Mouse (Mus musculus): ENCODE measurements around the gene Six1.
"Not testable (repeated sequence)": the region's sequence is repeated elsewhere in the genome, so short reads cannot be mapped to it uniquely, and the experiment has no call there.

The Six1 gene

GRCm38 (mm10) chr12:73038441-73038991 is 15.2 kb downstream of the Six1 start:
- ATAC-seq (ENCODE audit: insufficient number of reproducible peaks, low FRiP score, low TSS enrichment): no peak

DNA sequence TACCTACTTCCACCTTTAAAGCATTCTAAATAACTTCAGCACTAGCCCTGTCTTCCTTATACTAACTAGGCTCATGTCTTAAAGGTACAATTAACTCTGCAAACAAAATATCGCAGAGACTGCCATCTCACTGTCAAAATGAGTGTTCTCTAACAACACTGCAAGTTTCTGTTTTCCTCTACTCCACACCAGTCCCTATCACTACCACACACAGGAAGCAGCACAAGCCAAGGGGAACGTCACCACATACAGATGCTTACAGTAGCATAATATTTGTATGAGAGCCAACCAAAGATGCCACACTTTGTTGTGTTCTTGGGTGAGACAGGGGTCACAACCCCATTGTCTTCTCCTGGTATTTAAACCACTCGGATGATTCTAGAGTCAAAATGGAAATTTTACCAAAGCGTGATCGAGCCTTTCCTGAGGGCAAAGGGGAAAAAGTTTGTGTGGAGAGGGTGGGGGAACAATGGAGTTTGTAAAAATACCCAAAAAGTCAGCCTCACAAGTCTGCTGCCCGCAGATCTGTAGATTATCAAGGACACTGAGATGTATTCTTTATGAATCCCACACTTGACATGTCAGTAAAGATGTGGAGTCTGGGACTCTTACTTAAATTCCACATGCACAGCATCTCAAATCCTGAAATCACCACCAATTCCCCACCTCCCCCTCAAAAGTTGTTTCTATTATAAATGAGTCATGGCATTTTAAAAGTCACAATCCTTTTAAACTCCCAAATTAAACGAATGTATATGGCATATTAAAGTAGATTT is 16.1 kb downstream of the Six1 start:
- ATAC-seq (ENCODE audit: insufficient number of reproducible peaks, low FRiP score, low TSS enrichment): no peak

GRCm38 (mm10) chr12:73034901-73035895 is 18.5 kb downstream of the Six1 start:
- no peak for ATAC-seq (ENCODE audit: insufficient number of reproducible peaks, low FRiP score, low TSS enrichment)

DNA sequence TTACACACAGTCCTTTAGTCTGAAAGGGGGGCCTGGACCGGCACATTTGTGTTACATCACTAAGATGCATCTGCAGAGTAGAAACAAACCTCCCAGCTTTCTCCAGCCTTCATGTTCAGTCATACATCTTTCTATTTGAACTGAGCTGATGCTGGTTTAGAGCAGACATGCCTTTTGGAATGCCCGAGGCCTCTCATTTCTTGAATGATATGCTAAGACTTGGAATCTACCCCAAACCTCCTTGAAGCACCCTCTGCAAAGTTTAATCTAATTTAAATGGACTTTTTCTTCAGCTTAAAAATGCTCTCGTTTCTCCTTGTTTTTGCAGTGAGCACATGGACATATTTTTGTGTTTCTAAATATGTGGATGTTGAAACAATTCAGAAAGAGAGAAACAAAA is 21.0 kb downstream of the Six1 start:
- no peak for ATAC-seq (ENCODE audit: insufficient number of reproducible peaks, low FRiP score, low TSS enrichment)

- ATAC-seq (ENCODE audit: insufficient number of reproducible peaks, low FRiP score, low TSS enrichment): no peak
Observed at GRCm38 (mm10) chr12:73031315-73031714, 22.4 kb downstream of the Six1 start.

GRCm38 (mm10) chr12:73025490-73025889 is 28.2 kb downstream of the Six1 start:
- ATAC-seq (ENCODE audit: insufficient number of reproducible peaks, low FRiP score, low TSS enrichment): no peak

DNA sequence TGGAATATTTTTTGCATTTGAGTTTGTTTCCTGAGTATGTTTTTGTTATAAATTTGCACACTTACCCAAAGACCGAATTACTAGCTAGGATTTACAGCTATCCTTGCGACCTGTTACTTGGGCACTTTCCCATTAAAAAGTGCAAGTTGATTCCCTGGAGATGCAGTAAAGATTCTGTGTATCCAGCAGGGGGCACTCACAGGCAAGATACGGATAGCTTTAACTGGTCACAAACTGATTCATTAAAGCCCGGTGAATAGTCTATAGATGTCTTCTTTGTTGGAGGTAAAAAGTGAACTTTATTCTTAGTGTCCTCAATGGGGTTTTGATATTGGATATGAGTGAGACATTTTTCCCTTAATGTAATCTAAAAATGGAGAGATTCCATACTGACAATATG is 32.7 kb downstream of the Six1 start:
- peak; percentile 45; the same call in 1 of the 2 replicates for ATAC-seq (ENCODE audit: insufficient number of reproducible peaks, low FRiP score, low TSS enrichment)

DNA sequence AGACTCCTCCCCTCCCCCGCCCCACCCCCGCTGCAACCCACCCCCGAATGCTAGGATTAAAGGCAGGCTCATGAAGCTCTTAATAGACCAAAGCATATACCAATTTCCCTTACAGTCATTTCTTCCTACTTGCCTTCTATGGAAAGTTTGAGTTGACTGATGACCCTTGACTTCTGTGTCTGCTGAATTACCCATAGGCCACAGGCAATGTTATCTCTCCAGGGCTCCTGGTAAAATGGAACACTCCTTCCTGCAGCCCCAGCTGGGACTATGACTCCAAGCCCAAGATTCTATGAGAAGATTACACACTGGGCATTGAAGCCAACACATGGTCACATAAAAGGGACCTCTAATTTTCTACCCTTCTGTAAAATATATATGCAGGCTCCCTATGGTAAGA is 33.3 kb downstream of the Six1 start:
- ATAC-seq (ENCODE audit: insufficient number of reproducible peaks, low FRiP score, low TSS enrichment): no peak

DNA sequence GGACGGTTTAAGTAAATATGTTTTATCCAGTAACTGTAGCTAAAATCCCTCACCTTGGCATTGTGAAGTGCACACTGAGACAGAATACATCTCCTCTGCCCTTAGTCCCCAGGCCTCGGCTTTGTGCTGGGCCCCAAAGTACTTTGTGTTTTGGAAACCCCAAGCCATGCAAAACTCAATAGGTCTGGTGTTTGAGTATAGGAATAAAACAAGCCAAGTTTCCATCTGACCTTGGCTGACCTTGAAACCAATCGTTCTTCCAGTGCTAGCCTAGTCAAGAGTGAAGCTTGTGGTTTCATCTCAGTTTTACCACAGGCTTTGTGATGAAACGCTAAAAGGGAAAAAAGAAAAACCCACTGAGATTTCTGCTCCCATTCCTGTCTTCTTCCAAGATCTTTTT is 34.8 kb downstream of the Six1 start:
- no peak for ATAC-seq (ENCODE audit: insufficient number of reproducible peaks, low FRiP score, low TSS enrichment)

- ATAC-seq (ENCODE audit: insufficient number of reproducible peaks, low FRiP score, low TSS enrichment): no peak
Observed at GRCm38 (mm10) chr12:73016171-73016570, 37.5 kb downstream of the Six1 start.

GRCm38 (mm10) chr12:73014311-73014710 is 39.4 kb downstream of the Six1 start:
- ATAC-seq (ENCODE audit: insufficient number of reproducible peaks, low FRiP score, low TSS enrichment): no peak

- ATAC-seq (ENCODE audit: insufficient number of reproducible peaks, low FRiP score, low TSS enrichment): no peak
Observed at GRCm38 (mm10) chr12:73012824-73013223, 40.9 kb downstream of the Six1 start.

DNA sequence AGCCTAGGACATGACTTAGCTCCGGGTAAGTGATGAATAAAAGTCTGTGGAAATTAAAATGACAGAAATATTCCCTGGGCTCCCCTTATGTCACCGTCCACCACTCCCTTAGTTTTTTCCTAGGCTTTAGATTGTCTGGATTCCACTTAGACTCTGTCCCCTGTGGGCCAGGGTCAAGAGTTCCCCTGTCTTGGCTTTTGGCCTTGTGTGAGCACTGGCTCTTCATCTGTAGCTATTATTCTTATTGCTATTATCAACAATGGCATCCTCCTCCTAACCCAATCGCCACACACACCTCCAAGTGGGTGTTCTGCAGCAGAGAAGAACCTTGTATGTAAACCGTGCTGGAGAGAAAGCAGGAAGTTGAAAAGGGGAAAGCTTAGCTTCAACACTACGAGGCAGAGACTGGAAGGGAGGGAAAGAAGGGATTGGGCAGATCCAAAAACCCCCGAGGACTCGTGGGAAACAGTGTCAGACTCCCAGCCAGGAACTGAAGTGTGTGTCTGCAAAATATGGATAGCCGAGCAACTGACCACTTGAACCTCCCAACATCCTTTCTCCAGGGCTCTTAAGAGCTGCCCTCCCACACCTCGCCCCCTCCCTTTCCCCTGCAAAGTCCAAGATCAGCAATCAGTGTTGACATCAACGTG is 41.4 kb downstream of the Six1 start:
- ATAC-seq (ENCODE audit: insufficient number of reproducible peaks, low FRiP score, low TSS enrichment): no peak

GRCm38 (mm10) chr12:73002903-73003302 is 50.8 kb downstream of the Six1 start:
- ATAC-seq (ENCODE audit: insufficient number of reproducible peaks, low FRiP score, low TSS enrichment): not testable (repeated sequence)

- not testable (repeated sequence) for ATAC-seq (ENCODE audit: insufficient number of reproducible peaks, low FRiP score, low TSS enrichment)
Observed at GRCm38 (mm10) chr12:73002281-73002680, 51.4 kb downstream of the Six1 start.

DNA sequence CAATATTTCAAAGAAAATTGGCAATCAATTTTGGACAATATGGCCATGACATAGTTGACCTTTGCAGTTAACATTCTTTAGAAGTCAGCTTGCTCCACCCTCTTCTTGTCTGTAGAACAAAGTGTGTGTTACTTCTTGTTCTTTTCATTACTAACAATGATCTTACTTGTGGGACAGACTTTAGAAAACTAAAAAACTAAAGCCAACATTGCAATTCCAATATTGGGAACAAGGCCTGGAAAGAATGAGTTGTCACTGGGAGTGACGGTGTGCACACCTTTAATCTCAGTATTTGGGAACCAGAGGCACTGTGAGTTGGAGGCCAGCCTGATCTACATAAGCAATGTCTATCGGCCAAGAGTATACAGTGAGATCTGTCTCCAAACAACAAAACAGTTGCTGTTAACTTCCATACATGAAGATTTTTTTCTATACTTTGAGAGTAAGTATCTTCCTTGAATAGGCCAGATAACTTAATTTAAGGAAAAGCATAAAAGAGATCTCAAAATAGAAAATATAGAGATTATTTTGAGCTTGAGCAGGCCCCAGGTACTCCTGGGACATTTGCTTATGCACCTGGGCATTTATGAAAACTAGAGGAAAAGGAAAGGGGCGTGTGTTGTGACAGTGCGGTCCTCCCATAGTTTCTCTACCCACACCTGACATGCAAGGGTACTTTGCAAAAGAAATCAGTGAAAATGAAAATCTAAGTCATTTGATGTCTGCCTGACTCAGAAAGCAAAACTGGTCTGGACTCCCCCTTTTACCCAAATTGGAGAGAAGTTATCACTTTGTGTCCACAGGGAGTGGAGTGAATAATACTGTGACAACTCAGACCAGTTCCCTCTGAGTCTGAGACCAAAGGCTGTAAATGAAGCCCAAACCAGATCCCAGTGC is 55.3 kb downstream of the Six1 start:
- no peak for ATAC-seq (ENCODE audit: insufficient number of reproducible peaks, low FRiP score, low TSS enrichment)

DNA sequence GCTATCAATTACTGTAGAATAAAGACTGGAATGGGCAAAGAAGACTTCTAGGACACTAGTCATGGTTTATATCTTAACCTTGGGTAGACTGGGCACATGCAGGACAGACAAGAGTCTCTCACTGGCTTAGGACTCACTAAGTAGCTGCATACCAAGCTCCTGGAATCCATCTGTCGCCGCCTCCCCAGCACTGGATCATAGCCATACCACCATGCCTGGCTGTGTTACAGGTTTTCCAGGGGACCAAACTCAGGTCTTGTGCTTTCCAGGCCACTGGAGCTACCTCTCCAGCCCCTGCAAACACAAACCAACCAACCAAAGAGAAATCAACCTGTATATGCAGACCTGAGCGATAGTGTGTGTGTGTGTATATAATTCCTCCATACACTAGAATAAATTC is 57.0 kb downstream of the Six1 start:
- no peak for ATAC-seq (ENCODE audit: insufficient number of reproducible peaks, low FRiP score, low TSS enrichment)
